Mouse (Mus musculus) brain, embryonic 14.5 days (tissue): ENCODE measurements around the gene Khdc3.

ENCODE experiments used
- CTCF ChIP-seq: fragments of 200-500 bp; IDR thresholded peaks from 2 replicates; pipeline ENCODE4 v1.5.1; 2012; ENCODE audit warnings: inconsistent platforms, mild to moderate bottlenecking, moderate library complexity, borderline replicate concordance; ENCODE audit not compliant: insufficient read depth, insufficient read length; ENCODE audit errors: extremely low read depth
- POLR2A ChIP-seq: fragments of 200-500 bp; IDR thresholded peaks from 2 replicates; pipeline ENCODE4 v1.6.1; 2012; ENCODE audit warnings: mild to moderate bottlenecking, inconsistent platforms, borderline replicate concordance; ENCODE audit not compliant: poor library complexity, insufficient read depth, insufficient read length, severe bottlenecking; ENCODE audit errors: extremely low read depth

- no peak for TF ChIP-seq POLR2A
- no peak for TF ChIP-seq CTCF
These were observed 4.1 kb downstream of the Khdc3 start for GRCm38 (mm10) chr9:73105771-73106170.
